Comparison of ENCODE assay signal across 7 mouse cellular contexts in the genomic region with DNA sequence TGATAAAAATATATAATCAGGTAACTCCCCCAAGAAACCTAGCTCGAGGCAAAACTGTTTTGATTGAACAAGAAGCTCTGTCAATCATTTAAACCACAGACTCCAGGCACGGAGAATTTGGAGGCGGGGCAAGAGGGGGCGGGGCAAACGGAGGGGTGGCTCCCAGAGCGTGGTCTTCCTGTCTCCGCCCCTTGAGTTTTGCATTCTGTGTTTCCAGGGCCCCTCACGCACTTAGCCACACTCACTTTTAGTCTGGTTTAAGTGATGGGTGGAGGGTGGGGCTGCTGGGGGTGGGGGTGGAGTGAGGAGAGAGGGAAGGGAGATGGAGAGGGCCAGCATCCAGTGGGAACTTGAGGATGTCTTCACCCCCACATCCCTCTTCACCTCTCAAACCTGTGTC. TPM values are rescaled to one million over a fixed set of nuclear protein-coding genes. Genes with fewer than 3 reads are reported as not detected.
A peak's percentile ranks its signal among the peaks of the same experiment; 100 is the strongest.
DNase-seq lines count a peak whose midpoint lies in the region; ATAC-seq and TF ChIP-seq lines count a peak whose summit lies in the region.

No protein-coding gene starts in this region.

- WGBS in cerebellum, adult 2 months = under 1% methylated on average over 8 of the region's 8 CpGs
- WGBS in hindbrain, embryonic 12.5 days = under 1% methylated on average over 8 of the region's 8 CpGs

- peak; percentile 81 for DNase-seq in MN1 (ENCODE audit: low spot score)
- DNase-seq in cerebellum, adult 2 months = peak; percentile 80 to 85
- DNase-seq in forelimb bud, embryonic 11.5 days (ENCODE audit: low read depth, low spot score) = peak; percentile 75
- DNase-seq in layer of hippocampus, postnatal 10 days (ENCODE audit: low spot score in 2 of 2) = peak; percentile 69 to 79
- peak; percentile 66 for DNase-seq in lung, postnatal 36 days
- DNase-seq in skeletal muscle tissue, adult 2 months (ENCODE audit: low read depth, low spot score) = peak; percentile 78

- peak overlapping the region; percentile 96 for H3K4me2 ChIP-seq in hindbrain, embryonic 12.5 days (replicated peaks)

- H3K4me1 ChIP-seq in cerebellum, adult 2 months (ENCODE audit: control insufficient read depth, insufficient read depth, low read length) = peaks cover 11% of the 10 kb centered on the region
- H3K4me1 ChIP-seq in hindbrain, embryonic 12.5 days = peaks cover 62% of the 10 kb centered on the region

- no peak overlapping the region for H3K9ac ChIP-seq in hindbrain, embryonic 12.5 days

- no peaks in the 10 kb centered on the region for H3K27me3 ChIP-seq in cerebellum, adult 2 months (ENCODE audit: control insufficient read depth, insufficient read depth, low read length)
- H3K27me3 ChIP-seq in hindbrain, embryonic 12.5 days = peaks cover 27% of the 10 kb centered on the region

- H3K9me3 ChIP-seq in hindbrain, embryonic 12.5 days (replicated peaks) = no peaks in the 10 kb centered on the region

- peak overlapping the region; percentile 99 for H3K4me3 ChIP-seq in cerebellum, adult 2 months (replicated peaks; ENCODE audit: insufficient read depth, low read depth, low read length)
- peak overlapping the region; percentile 60 for H3K4me3 ChIP-seq in hindbrain, embryonic 12.5 days

- H3K27ac ChIP-seq in cerebellum, adult 2 months (ENCODE audit: insufficient read depth, low read length) = peak overlapping the region; percentile 99; the same call in 1 of the 2 replicates
- no peak overlapping the region for H3K27ac ChIP-seq in hindbrain, embryonic 12.5 days

- TF ChIP-seq POLR2A in cerebellum, adult 2 months (IDR thresholded peaks at IDR 0.05; ENCODE audit: borderline replicate concordance, insufficient read depth, low read length) = no peak

- peak; percentile 47 for ATAC-seq in hindbrain, embryonic 12.5 days (ENCODE audit: low FRiP score)

- TF ChIP-seq CTCF in cerebellum, adult 2 months (IDR thresholded peaks at IDR 0.05; ENCODE audit: borderline replicate concordance, insufficient read depth, low read depth, low read length) = no peak

- H3K36me3 ChIP-seq in hindbrain, embryonic 12.5 days = no peaks in the 10 kb centered on the region

RNA-seq across cellular contexts. Expression of a gene that starts 2.2 kb away (rescaled TPM):
- polyA plus RNA-seq in cerebellum, adult 2 months (2012; rRNA removed) = 63.0 and 81.6 TPM in 2 replicates
- polyA plus RNA-seq in hindbrain, embryonic 12.5 days (2016; fragmentation: Nextera tagmentation; extraction: Ambion mirVana) = 69.6 and 99.7 TPM in 2 replicates
- total RNA-seq in layer of hippocampus, postnatal 10 days (2021) = 10 to 100 TPM; 76.0 to 83.6 TPM

RNA-seq across cellular contexts. Expression of a gene that starts 48.2 kb away (rescaled TPM):
- polyA plus RNA-seq in cerebellum, adult 2 months (2012; rRNA removed) = 63.0 and 78.5 TPM in 2 replicates
- 548 and 549 TPM in 2 replicates for polyA plus RNA-seq in hindbrain, embryonic 12.5 days (2016; fragmentation: Nextera tagmentation; extraction: Ambion mirVana)
- 100 to 1,000 TPM; 106 to 129 TPM for total RNA-seq in layer of hippocampus, postnatal 10 days (2021)
